26 mouse cellular contexts compared by ENCODE assay signal in genomic region chr11:75473376-75473775, GRCm38 (mm10). TPM values are rescaled to one million over a fixed set of nuclear protein-coding genes. Genes with fewer than 3 reads are reported as not detected.
DNase-seq lines count a peak whose midpoint lies in the region; ATAC-seq lines count a peak whose summit lies in the region.
"Had no signal": no experiment of that assay in that cellular context is flagged by ENCODE, and none has a peak within 500 bp of the region (broad histone marks: within the 10 kb centered on the region; RNA-seq: fewer than 3 reads in every experiment).

No protein-coding gene starts in this region.

- H3K27ac ChIP-seq in liver, embryonic 11.5 days (ENCODE audit: low read depth, low read length) = no peak overlapping the region
- peak overlapping the region; percentile 63 for H3K27ac ChIP-seq in liver, embryonic 13.5 days
- H3K27ac ChIP-seq: embryonic facial prominence, embryonic 12.5 days; embryonic facial prominence, embryonic 15.5 days; forebrain, embryonic 12.5 days; forebrain, embryonic 15.5 days; hindbrain, embryonic 12.5 days; hindbrain, embryonic 15.5 days had no signal

- ATAC-seq in liver, embryonic 11.5 days (replicated peaks; ENCODE audit: low FRiP score) = no peak
- no peak for ATAC-seq in liver, embryonic 13.5 days (ENCODE audit: low read depth)
- ATAC-seq: forebrain, embryonic 15.5 days had no signal

- H3K36me3 ChIP-seq in liver, embryonic 11.5 days (ENCODE audit: control insufficient read depth, insufficient read depth, low read length) = no peaks in the 10 kb centered on the region
- no peaks in the 10 kb centered on the region for H3K36me3 ChIP-seq in liver, embryonic 13.5 days
- H3K36me3 ChIP-seq: embryonic facial prominence, embryonic 12.5 days; embryonic facial prominence, embryonic 15.5 days; forebrain, embryonic 12.5 days; forebrain, embryonic 15.5 days; hindbrain, embryonic 12.5 days; hindbrain, embryonic 15.5 days had no signal

- no peaks in the 10 kb centered on the region for H3K27me3 ChIP-seq in liver, embryonic 11.5 days (replicated peaks; ENCODE audit: control insufficient read depth, insufficient read depth, low read length)
- peaks cover 3% of the 10 kb centered on the region; the same call in 1 of the 2 replicates for H3K27me3 ChIP-seq in liver, embryonic 13.5 days
- H3K27me3 ChIP-seq: embryonic facial prominence, embryonic 12.5 days; embryonic facial prominence, embryonic 15.5 days; forebrain, embryonic 15.5 days had no signal

- no peak overlapping the region for H3K4me3 ChIP-seq in liver, embryonic 11.5 days (ENCODE audit: low read depth, low read length)
- no peak overlapping the region for H3K4me3 ChIP-seq in liver, embryonic 13.5 days (replicated peaks)
- H3K4me3 ChIP-seq: embryonic facial prominence, embryonic 12.5 days; embryonic facial prominence, embryonic 15.5 days; forebrain, embryonic 12.5 days; forebrain, embryonic 15.5 days; hindbrain, embryonic 12.5 days; hindbrain, embryonic 15.5 days had no signal

- no peaks in the 10 kb centered on the region for H3K9me3 ChIP-seq in liver, embryonic 11.5 days (ENCODE audit: control insufficient read depth, low read length)
- H3K9me3 ChIP-seq in liver, embryonic 13.5 days (replicated peaks) = no peaks in the 10 kb centered on the region
- H3K9me3 ChIP-seq: embryonic facial prominence, embryonic 12.5 days; embryonic facial prominence, embryonic 15.5 days; forebrain, embryonic 12.5 days; forebrain, embryonic 15.5 days; hindbrain, embryonic 12.5 days; hindbrain, embryonic 15.5 days had no signal

- DNase-seq in liver, embryonic 11.5 days (ENCODE audit: low spot score) = peak; percentile 31
- no peak for DNase-seq in liver
- peak; percentile 73 for DNase-seq in ES-CJ7 (ENCODE audit: low read depth, low spot score)
- DNase-seq in R1 (ENCODE audit: low read depth, low spot score) = peak; percentile 93
- DNase-seq in liver, embryonic 13.5 days = no peak
- DNase-seq in ovary, postnatal 10 days (ENCODE audit: low spot score) = no peak
- DNase-seq in cerebellum, adult 11 months = no peak
- no peak for DNase-seq in heart, postnatal 25 days (ENCODE audit: low spot score)
- DNase-seq: adrenal gland, adult 2 months; adrenal gland, postnatal 14 days; cerebellum, adult 11-12 months; cerebellum, adult 8-10 months; cerebellum, postnatal 10 days; cerebellum, postnatal 36 days; gastrocnemius, postnatal 14 days had no signal

- no peak overlapping the region for H3K4me2 ChIP-seq in liver, embryonic 11.5 days
- H3K4me2 ChIP-seq in liver, embryonic 13.5 days = no peak overlapping the region; the same call in 1 of the 2 replicates
- H3K4me2 ChIP-seq: embryonic facial prominence, embryonic 12.5 days; embryonic facial prominence, embryonic 15.5 days; forebrain, embryonic 12.5 days; forebrain, embryonic 15.5 days; heart, embryonic 11.5 days; hindbrain, embryonic 12.5 days; hindbrain, embryonic 15.5 days had no signal

- intact Hi-C loops in heart, postnatal 25 days (cut with DNase I) = no loop called here

- H3K9ac ChIP-seq in liver, embryonic 11.5 days (ENCODE audit: low read depth, low read length) = no peak overlapping the region
- no peak overlapping the region for H3K9ac ChIP-seq in liver, embryonic 13.5 days
- H3K9ac ChIP-seq: embryonic facial prominence, embryonic 12.5 days; embryonic facial prominence, embryonic 15.5 days; forebrain, embryonic 12.5 days; forebrain, embryonic 15.5 days; hindbrain, embryonic 12.5 days; hindbrain, embryonic 15.5 days had no signal

- peaks cover 8% of the 10 kb centered on the region; the same call in 1 of the 2 replicates for H3K4me1 ChIP-seq in liver, embryonic 11.5 days (replicated peaks; ENCODE audit: control insufficient read depth, insufficient read depth, low read length)
- peaks cover 40% of the 10 kb centered on the region for H3K4me1 ChIP-seq in liver, embryonic 13.5 days (replicated peaks)
- H3K4me1 ChIP-seq: embryonic facial prominence, embryonic 12.5 days; forebrain, embryonic 12.5 days; forebrain, embryonic 15.5 days; hindbrain, embryonic 12.5 days; hindbrain, embryonic 15.5 days had no signal

- 67% methylated on average over 7 of the region's 7 CpGs for WGBS in liver, embryonic 11.5 days
- WGBS in liver, embryonic 13.5 days (ENCODE audit: insufficient replicate concordance) = 70% methylated on average over 7 of the region's 7 CpGs

RNA-seq across cellular contexts. Expression of gene Tlcd2, which starts 11.9 kb away (rescaled TPM):
- 29.8 and 33.0 TPM in 2 replicates for polyA plus RNA-seq in liver, embryonic 11.5 days (2014; fragmentation: Nextera tagmentation; extraction: Ambion mirVana)
- polyA plus RNA-seq in liver, embryonic 13.5 days (2015; fragmentation: Nextera tagmentation; extraction: Ambion mirVana) = 18.7 and 18.8 TPM in 2 replicates
- total RNA-seq in heart, postnatal 25 days (2021) = 1 to 10 TPM; 7.9 to 8.1 TPM

RNA-seq across cellular contexts. Expression of gene Prpf8, which starts 13.2 kb away (rescaled TPM):
- polyA plus RNA-seq in liver, embryonic 11.5 days (2014; fragmentation: Nextera tagmentation; extraction: Ambion mirVana) = 105 and 119 TPM in 2 replicates
- polyA plus RNA-seq in liver, embryonic 13.5 days (2015; fragmentation: Nextera tagmentation; extraction: Ambion mirVana) = 28.2 and 31.5 TPM in 2 replicates
- 10 to 100 TPM; 78.7 to 89.4 TPM for total RNA-seq in heart, postnatal 25 days (2021)

RNA-seq across cellular contexts. Expression of gene Wdr81, which starts 18.9 kb away (rescaled TPM):
- 21.8 and 21.9 TPM in 2 replicates for polyA plus RNA-seq in liver, embryonic 11.5 days (2014; fragmentation: Nextera tagmentation; extraction: Ambion mirVana)
- 18.5 and 21.3 TPM in 2 replicates for polyA plus RNA-seq in liver, embryonic 13.5 days (2015; fragmentation: Nextera tagmentation; extraction: Ambion mirVana)
- 1 to 10 TPM; 7.7 to 9.1 TPM for total RNA-seq in heart, postnatal 25 days (2021)

RNA-seq across cellular contexts. Expression of gene Serpinf2, which starts 34.0 kb away (rescaled TPM):
- polyA plus RNA-seq in liver, embryonic 11.5 days (2014; fragmentation: Nextera tagmentation; extraction: Ambion mirVana) = 321 and 377 TPM in 2 replicates
- 372 and 430 TPM in 2 replicates for polyA plus RNA-seq in liver, embryonic 13.5 days (2015; fragmentation: Nextera tagmentation; extraction: Ambion mirVana)
- not detected for total RNA-seq in heart, postnatal 25 days (2021)
- total RNA-seq: gastrocnemius, postnatal 14 days; heart, adult 8-10 months; hematopoietic stem cell, adult 5-6 weeks had no signal
- polyA plus RNA-seq: forebrain, embryonic 12.5 days; forebrain, embryonic 15.5 days; heart, embryonic 14.5 days; heart, postnatal 0 days; hindbrain, embryonic 12.5 days had no signal

RNA-seq across cellular contexts. Expression of gene Rilp, which starts 36.5 kb away (rescaled TPM):
- polyA plus RNA-seq in liver, embryonic 11.5 days (2014; fragmentation: Nextera tagmentation; extraction: Ambion mirVana) = 1.2 and 1.5 TPM in 2 replicates
- polyA plus RNA-seq in liver, embryonic 13.5 days (2015; fragmentation: Nextera tagmentation; extraction: Ambion mirVana) = 1.4 and 1.6 TPM in 2 replicates
- 10 to 100 TPM; 47.4 to 47.8 TPM for total RNA-seq in heart, postnatal 25 days (2021)
- total RNA-seq: hematopoietic stem cell, adult 5-6 weeks had no signal

Comparison
In these comparisons a context has a peak if more than half of its experiments do, and no peak if none do; other contexts are left out.
1. DNase-seq: peak in liver, embryonic 11.5 days (single experiment), ES-CJ7 (single experiment) and R1 (single experiment); none in liver (single experiment), liver, embryonic 13.5 days (single experiment), ovary, postnatal 10 days (single experiment), cerebellum, adult 11 months (single experiment) and heart, postnatal 25 days (single experiment).